Mouse (Mus musculus): ENCODE measurements at regions not wholly inside any gene's neighbourhood (a gene's known extent, or its start where the extent isn't known, plus 50 kb on each side); places are given as distances from the start of the nearest gene placed in this dataset.

DNA sequence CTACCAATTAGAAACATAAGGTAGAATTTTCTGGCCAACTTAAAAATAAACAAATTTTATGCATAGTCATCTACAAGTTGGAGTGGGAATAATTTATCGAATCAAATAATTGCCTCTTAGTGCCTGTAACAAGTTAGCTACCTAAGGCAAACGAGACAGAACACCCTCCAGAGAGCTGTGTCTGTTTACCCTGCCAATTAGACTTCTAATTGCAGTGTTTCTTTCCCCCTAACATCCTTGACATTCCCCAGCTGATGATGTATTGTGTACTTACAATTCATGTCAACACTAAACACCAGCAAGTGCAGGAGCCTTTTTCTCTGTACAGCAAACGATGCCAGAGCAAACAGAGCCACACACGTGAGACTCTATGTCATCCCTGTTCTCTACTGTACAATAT is 311.1 kb upstream of the Npsr1 start:
- TF ChIP-seq CTCF (IDR thresholded peaks at IDR 0.05; ENCODE audit: low read depth) (no peak), EP300 (IDR thresholded peaks at IDR 0.05; ENCODE audit: low read depth) (no peak)
